Mouse (Mus musculus) C3H10T1/2 (cell line): ENCODE data around the gene Tstd3. TPM values are rescaled to one million over a fixed set of nuclear protein-coding genes. Genes with fewer than 3 reads are reported as not detected.

ENCODE experiments used
- polyA plus RNA-seq, 2 experiments: library from polyadenylated mRNA; unstranded; fragments of >200 nt; fragmentation: generic; extraction: Trizol; gene quantifications; one replicate each; pipeline ENCODE4 v1.2.1; 2012; ENCODE audit warnings: missing spikeins in 2 of 2

Tstd3 gene
- polyA plus RNA-seq = 1 to 10 TPM in 1 of 2 experiments, under 1 TPM in 1; 0.44 to 4.1 TPM

DNA sequence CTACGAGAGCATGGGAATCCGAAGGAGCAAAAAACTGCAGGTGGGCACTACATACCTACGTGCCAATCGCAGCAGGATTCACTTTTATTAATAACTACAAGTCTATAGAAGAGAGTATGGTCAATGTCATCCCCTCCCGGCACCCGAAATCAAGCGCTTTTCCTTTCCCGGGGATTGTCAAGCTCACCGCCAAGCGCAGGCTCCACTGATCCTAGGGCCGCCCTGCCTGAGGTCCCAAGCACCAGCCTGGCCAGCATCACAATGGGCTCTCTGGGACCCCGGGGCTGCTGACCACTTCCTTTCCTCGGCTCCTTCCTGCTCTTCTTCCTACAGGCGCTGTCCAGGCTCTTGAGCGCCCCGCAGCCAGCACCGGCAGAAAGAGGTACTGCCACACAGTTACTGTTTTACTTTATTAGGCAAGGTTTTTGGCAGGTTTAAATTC is at the start of gene Tstd3, which contains the start of gene Usp45:
Tstd3 (minus strand) TSS at position 350 of the 442 bp plus-strand sequence.
Usp45 (plus strand) TSS at position 294 of the 442 bp plus-strand sequence.

DNA sequence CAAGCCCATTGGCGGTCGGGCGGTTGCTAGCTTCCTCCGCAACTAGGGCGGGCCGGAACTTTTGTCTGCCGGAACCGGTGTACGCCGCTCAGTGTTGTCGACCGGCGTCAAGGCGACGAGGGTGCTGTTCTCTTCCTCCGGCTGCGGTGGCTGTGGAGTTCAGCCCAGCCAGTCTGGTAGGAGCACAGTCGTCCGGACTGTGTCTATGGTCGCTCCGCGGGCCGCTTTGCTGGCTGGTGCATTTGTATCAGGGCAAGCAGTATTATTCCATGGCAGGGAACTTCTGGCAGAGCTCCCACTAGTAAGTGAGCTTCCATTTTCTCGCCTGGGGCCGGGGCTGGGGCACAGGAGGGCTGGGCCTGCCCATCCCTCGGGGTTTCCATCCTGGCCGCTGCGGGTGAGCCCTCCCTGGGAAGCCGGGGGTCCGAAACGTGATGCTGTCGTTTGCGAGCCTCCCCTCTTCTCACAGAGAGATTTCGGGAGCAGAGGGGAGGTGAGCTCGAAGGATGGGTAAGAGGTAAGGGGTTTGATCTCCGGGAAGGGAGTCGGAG is 39.3 kb downstream of the Tstd3 start, which contains the start of gene Ccnc:
Ccnc (plus strand) TSS at position 87 of the 551 bp plus-strand sequence.

Other genes starting within 250 kb of the Tstd3 start
- gene Prdm13, start 81.2 kb downstream of the Tstd3 start, polyA plus RNA-seq = not detected
- 1 to 10 TPM in 1 of 2 experiments, under 1 TPM in 1; 0.69 to 3.1 TPM for gene Ccnc, start 39.5 kb downstream of the Tstd3 start, polyA plus RNA-seq
- 1 to 10 TPM in 1 of 2 experiments, under 1 TPM in 1; 0.35 to 1.8 TPM for gene Usp45, start 56 bp downstream of the Tstd3 start, polyA plus RNA-seq
- gene Pnisr, start 80.4 kb upstream of the Tstd3 start, polyA plus RNA-seq = 10 to 100 TPM in 1 of 2 experiments, 1 to 10 TPM in 1; 1.3 to 16.9 TPM
- 1 to 10 TPM; 3.6 to 6.4 TPM for gene Coq3, start 112.5 kb upstream of the Tstd3 start, polyA plus RNA-seq
- 1 to 10 TPM; 3.0 to 6.3 TPM for gene Faxc, start 164.1 kb upstream of the Tstd3 start, polyA plus RNA-seq